Mouse (Mus musculus) neutrophil, adult 5-6 weeks (primary cell): ENCODE measurements at regions not wholly inside any gene's neighbourhood (a gene's known extent, or its start where the extent isn't known, plus 50 kb on each side); places are given as distances from the start of the nearest gene placed in this dataset.

Experiments
- ATAC-seq: fragments of 151-379, 151-347 bp; 2 replicates; pipeline ENCODE4 v1.8.0; 2017; ENCODE audit warnings: mild to moderate bottlenecking, moderate TSS enrichment; ENCODE audit not compliant: insufficient number of reproducible peaks, poor library complexity, low FRiP score, severe bottlenecking; ENCODE audit errors: extremely low read depth

DNA sequence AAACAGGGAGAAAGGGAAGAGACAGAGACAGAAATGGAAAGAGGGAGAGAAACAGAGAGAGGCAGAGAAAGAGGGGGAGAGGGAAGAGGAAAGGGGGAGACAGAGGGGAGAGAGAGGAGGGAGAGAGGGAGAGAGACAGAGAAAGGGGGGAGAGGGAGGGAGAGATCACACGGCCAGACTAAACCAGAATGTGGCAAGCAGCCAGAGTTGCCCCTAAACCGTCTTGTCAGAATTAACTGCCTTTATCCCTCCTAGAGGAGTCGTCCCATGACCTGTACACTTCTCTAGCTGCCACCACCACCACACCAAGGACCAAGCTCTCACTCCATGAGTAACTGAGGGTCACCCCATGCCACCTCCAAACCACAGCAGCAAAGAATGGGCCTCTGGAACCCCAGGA is 123.3 kb downstream of the Mn1 start:
- no peak for ATAC-seq

GRCm38 (mm10) chr5:111542077-111542476 is 124.9 kb downstream of the Mn1 start:
- ATAC-seq: no peak

- ATAC-seq: no peak
Measured at GRCm38 (mm10) chr5:111543721-111544495, 126.7 kb downstream of the Mn1 start.

GRCm38 (mm10) chr5:111553471-111554382 is 136.6 kb downstream of the Mn1 start:
- no peak for ATAC-seq

DNA sequence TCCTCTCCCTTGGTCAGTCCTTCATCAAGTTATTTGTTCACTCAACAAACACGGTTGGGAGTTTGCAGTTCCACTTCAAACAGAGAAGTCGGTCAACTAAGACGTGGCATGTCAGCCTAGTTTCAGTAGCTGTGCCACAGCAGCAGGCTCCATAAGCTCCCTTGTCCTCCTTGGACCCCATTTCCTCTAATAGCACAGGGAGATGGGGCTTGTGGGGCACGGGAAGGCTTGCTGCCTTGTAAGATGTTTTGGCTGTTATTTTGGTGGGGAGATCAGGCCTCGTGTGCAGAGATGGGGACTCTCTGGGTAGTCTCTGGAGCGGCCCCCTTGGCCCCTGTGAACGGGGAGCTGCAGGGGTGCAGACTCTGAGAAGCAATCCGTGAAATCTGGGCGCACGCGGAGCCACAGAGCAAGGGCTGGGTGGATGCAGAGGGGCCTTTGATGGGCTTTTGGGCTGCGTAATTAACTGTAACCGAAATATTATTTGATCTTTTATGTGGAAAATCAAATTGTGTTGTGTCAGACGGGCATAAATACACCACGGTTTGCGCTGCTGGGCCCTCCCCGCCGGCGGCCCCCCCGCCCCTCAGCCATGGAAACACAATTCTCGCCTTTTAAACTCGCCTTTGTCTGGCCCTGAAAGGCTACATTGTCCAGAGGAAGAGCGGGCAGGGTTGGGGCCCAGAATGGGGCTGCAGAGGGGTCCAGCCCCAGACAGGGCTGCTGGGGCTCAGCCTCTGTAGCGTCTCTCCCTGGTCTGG is 137.6 kb downstream of the Mn1 start:
- ATAC-seq: no peak

GRCm38 (mm10) chr5:111555312-111555957 is 138.3 kb downstream of the Mn1 start:
- no peak for ATAC-seq

DNA sequence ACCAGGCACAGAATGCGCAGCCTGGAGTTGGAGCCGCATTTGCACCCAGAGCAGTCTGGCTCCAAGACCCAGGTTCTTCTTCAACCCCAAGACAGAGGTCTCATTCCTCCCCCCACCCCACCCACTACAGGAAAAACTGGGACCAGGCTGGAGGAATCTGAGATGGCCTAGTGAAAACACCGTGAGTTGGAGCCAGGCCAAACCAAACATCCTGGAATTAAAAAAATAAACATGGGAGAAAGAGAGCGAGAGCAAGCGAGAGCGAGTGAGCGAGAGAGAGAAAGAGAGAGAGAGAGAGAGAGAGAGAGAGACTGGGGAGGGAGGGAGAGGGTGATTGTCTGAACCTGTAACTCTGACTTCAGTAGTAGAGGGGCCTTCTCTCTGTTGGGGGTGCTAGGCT is 138.8 kb downstream of the Mn1 start:
- ATAC-seq: no peak

DNA sequence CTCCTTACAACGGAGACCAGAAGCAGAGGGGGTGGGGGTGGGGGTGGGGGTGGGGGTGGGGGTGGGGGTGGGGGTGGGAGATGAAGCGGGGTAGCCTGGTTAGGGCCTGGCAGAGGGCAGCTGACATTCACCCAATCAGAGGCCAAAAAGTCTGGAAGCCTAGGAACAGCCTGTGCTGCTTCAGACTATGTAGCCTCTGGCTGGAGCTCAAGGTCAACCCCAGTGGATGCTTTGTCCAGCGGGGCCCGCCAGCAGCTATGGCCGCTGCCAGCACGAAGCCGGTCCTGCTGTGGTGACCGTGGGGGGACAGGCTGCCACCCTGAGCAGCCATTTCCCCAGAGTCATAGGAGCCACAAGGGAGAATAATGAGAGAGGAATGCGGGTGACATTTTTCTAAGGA is 143.3 kb downstream of the Mn1 start:
- ATAC-seq: no peak

GRCm38 (mm10) chr5:111561301-111561700 is 144.1 kb downstream of the Mn1 start:
- no peak for ATAC-seq

- ATAC-seq: no peak
Measured at GRCm38 (mm10) chr5:111570826-111571225, 153.7 kb downstream of the Mn1 start.

- ATAC-seq: no peak
Measured at GRCm38 (mm10) chr5:111573265-111573873, 156.2 kb downstream of the Mn1 start.

DNA sequence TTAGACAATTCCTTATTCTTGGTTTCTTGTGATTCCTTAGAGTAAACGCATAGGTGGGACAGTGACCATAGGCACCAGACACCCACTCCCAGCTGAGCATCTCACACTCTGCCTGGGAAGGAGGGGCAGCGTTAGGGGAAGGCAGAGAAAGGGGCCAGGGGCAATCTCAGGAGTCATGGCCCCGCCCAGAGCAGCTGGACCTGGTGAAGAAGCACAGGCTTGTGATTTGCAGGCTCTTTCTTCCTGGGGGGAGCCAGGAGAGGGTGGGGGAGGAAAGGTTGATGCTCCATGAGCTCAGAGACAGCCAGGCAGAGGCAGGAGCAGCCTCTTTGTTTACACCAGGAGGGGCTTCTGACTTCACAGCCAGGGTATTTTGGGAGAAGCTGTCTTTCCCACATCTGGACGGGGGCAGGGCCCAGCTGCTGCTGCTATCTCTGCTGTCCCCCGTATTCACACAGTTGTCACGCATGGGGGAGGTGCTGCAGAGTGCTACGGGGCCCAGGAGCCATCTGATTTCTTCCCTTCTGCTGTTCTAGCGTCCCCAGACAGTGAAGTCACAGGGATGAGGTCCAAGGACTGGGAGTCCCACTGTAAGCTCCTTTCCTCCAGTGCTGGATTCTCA is 157.2 kb downstream of the Mn1 start:
- ATAC-seq: no peak

DNA sequence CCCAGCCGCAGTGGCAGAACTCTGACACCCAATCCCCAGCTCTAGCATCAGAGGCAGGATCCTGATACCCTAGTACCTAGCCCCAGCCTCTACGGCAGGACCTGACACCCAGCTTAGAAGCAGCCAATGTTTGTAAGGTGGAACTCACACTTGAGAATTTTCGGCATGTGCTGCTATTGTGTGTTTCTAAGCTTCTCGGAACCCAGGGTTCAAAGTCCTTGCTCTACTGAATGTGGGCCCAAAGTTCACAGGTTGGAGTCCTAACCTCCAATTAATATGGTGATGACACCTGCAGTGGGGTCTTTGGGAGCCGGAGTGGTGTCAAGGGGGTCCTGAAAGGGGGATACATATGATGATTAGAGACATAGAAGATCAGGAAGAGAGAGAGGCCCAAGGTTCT is 158.2 kb downstream of the Mn1 start:
- ATAC-seq: no peak

GRCm38 (mm10) chr5:111577441-111577840 is 156.3 kb upstream of the Gm26897 start:
- no peak for ATAC-seq

DNA sequence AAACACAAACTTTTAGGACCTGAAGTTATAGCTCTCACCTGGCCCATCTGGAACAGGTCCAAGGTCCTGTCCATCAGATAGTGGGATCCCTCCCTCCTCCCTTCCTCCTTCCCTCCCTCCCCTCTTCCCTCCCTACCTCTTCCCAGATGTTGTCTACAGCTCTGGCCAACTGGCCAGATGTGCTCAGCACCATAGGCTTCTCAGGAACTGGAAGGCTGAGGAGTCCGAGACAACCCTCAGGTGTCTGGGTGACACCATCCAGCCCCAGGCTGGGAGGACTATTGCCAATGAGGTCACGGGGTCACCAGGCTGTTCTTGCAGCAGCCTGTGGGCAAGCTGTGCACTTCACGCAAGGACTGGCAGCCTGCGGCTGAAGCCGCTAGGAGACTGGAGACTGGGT is 155.6 kb upstream of the Gm26897 start:
- no peak for ATAC-seq

- ATAC-seq: no peak
Measured at GRCm38 (mm10) chr5:111578977-111579727, 154.6 kb upstream of the Gm26897 start.

DNA sequence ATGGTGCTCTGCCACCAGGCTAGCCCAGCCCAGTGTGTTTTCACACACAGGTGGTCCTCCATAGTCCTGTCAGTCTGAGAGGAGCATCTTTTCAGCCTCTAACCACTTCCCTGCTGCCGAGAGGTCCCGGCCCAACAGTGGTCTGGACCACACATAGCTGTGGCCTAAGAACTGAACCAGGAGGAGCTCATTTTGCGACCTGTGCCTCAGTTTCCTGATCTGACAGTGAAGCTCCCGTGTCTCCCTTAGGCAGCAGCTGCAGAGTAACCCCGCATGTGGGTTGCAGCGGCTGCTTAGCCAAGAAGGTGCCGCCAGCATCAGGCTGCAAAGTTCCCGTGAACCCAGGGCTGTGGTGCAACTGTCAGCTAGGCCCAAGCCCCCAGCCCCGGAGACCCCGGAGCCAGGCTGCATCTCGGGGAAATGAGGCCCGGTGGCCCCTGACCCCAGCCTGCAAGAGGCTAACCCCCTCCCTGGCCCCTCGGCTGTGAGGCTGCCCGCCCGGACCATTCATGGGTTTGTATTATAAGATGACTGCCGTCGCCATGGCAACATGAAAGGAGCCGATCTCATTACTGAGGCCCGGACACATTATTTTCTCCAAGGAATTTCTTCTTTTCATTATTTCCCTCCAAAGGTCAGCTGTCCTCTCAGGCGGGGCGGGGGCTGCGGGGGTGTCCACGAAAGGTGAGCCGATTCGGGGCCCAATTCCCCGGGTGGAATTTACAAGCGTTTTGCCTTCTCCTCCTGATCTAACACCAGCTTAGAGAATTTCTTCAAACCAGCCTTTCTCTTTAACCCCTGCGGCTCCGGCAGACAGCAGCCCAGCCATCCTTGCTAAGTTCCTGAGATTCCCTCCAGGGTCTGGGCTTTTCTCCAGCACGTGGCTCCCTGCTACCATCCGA is 152.6 kb upstream of the Gm26897 start:
- ATAC-seq: no peak
